Mouse (Mus musculus) hindbrain, embryonic 11.5 days (tissue): ENCODE measurements around the gene Abcc5. TPM values are rescaled to one million over a fixed set of nuclear protein-coding genes. Genes with fewer than 3 reads are reported as not detected.

Source experiments
- polyA plus RNA-seq: library from polyadenylated mRNA; unstranded; fragments of >200 nt; fragmentation: Nextera tagmentation; extraction: Ambion mirVana; gene quantifications from 2 replicates; pipeline ENCODE4 v1.2.1, GENCODE M21; 2014

The Abcc5 gene
- polyA plus RNA-seq, 1 experiment from 2014 or later = 89.9 TPM

Other genes with a start within 250 kb of the Abcc5 start
- 1.7 and 1.8 TPM in 2 replicates for gene Map6d1, start 185.0 kb downstream of the Abcc5 start, polyA plus RNA-seq
- gene Parl, start 124.0 kb downstream of the Abcc5 start, polyA plus RNA-seq = 103 and 105 TPM in 2 replicates
- not detected in 2 replicates for gene Cyp2ab1, start 101.0 kb downstream of the Abcc5 start, polyA plus RNA-seq
- 132 and 139 TPM in 2 replicates for gene Eif2b5, start 72.4 kb upstream of the Abcc5 start, polyA plus RNA-seq
- 50.8 and 58.9 TPM in 2 replicates for gene Dvl3, start 90.6 kb upstream of the Abcc5 start, polyA plus RNA-seq
- gene Ap2m1, start 109.1 kb upstream of the Abcc5 start, polyA plus RNA-seq = 923 and 941 TPM in 2 replicates
- gene Abcf3, start 122.2 kb upstream of the Abcc5 start, polyA plus RNA-seq = 52.4 and 63.1 TPM in 2 replicates
- 1.6 and 4.1 TPM in 2 replicates for gene Vwa5b2, start 163.1 kb upstream of the Abcc5 start, polyA plus RNA-seq
- gene Eef1akmt4, start 185.2 kb upstream of the Abcc5 start, polyA plus RNA-seq = 26.9 and 32.5 TPM in 2 replicates
- not detected in 2 replicates for gene Gm49333, start 185.2 kb upstream of the Abcc5 start, polyA plus RNA-seq
- 54.1 and 54.5 TPM in 2 replicates for gene Alg3, start 185.3 kb upstream of the Abcc5 start, polyA plus RNA-seq
- gene Camk2n2, start 194.9 kb upstream of the Abcc5 start, polyA plus RNA-seq = 6.0 and 6.2 TPM in 2 replicates
- 3.1 and 3.5 TPM in 2 replicates for gene Ece2, start 203.4 kb upstream of the Abcc5 start, polyA plus RNA-seq
- 427 and 504 TPM in 2 replicates for gene Psmd2, start 225.3 kb upstream of the Abcc5 start, polyA plus RNA-seq
- 140 and 173 TPM in 2 replicates for gene Eif4g1, start 241.9 kb upstream of the Abcc5 start, polyA plus RNA-seq